Mouse (Mus musculus): ENCODE data around the gene Dst. TPM values are rescaled to one million over a fixed set of nuclear protein-coding genes. Genes with fewer than 3 reads are reported as not detected.

Gene Dst
- polyA plus RNA-seq, 1 experiment from 2014 or later = 17.3 TPM

DNA sequence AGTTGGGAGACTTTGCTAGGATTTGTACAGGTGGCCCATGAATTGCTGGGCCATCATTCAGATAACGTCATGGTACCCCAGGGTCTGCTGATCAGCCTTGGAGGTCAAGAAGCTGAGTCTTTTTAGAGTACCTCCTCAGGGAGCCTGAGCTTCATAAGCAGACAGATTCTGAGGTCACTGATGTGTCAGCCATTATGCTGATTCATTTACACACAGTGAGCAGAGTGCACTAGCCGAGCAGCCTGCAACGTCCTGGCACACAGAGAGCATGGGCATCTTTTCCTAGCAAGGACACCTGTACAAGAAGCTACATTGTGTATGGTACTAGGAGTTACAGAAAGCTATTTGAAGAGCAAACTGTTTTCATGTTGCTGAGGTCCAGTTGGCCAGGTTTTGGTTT lies 134.3 kb downstream of the Dst start:
- DNase-seq (ENCODE audit: low spot score) = no peak
- 65% methylated on average over 3 of the region's 3 CpGs for WGBS

DNA sequence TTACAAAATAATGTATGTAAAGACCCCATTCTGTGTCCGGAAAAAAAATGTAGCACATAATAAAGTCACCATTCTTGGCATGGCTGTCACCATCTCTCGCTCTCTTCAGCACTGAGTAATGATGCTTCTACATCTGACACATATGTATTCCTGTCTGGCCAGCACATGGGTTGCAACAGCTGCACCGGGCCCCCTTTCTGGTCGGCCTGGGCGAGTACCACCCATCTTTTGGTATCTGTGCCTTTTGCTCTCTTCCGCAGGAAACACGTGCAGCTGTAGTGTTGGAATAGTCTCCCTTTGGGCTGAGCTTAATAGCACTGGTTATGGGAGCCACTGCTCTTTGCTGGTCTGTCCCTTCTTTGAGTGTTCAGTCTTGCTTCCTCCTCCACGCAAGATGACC lies 135.3 kb downstream of the Dst start:
- Histone ChIP-seq H3K36me3 (replicated peaks) (no peaks in the 10 kb centered on the region), H3K4me1 (peaks cover 7% of the 10 kb centered on the region), H3K27ac (replicated peaks) (no peak overlapping the region), H3K9me3 (no peaks in the 10 kb centered on the region), H3K27me3 (replicated peaks; ENCODE audit: low read depth, poor library complexity, severe bottlenecking) (no peaks in the 10 kb centered on the region), H3K4me3 (no peak overlapping the region)
- 88% methylated on average over 8 of the region's 8 CpGs for WGBS
- DNase-seq (ENCODE audit: low spot score) = no peak

More for the DNA sequence above, 134.3 kb downstream of the Dst start:
- Histone ChIP-seq H3K4me3 (no peak overlapping the region), H3K9me3 (no peaks in the 10 kb centered on the region), H3K27ac (replicated peaks) (no peak overlapping the region), H3K27me3 (replicated peaks; ENCODE audit: low read depth, poor library complexity, severe bottlenecking) (no peaks in the 10 kb centered on the region), H3K36me3 (replicated peaks) (no peaks in the 10 kb centered on the region), H3K4me1 (peaks cover 7% of the 10 kb centered on the region)

DNA sequence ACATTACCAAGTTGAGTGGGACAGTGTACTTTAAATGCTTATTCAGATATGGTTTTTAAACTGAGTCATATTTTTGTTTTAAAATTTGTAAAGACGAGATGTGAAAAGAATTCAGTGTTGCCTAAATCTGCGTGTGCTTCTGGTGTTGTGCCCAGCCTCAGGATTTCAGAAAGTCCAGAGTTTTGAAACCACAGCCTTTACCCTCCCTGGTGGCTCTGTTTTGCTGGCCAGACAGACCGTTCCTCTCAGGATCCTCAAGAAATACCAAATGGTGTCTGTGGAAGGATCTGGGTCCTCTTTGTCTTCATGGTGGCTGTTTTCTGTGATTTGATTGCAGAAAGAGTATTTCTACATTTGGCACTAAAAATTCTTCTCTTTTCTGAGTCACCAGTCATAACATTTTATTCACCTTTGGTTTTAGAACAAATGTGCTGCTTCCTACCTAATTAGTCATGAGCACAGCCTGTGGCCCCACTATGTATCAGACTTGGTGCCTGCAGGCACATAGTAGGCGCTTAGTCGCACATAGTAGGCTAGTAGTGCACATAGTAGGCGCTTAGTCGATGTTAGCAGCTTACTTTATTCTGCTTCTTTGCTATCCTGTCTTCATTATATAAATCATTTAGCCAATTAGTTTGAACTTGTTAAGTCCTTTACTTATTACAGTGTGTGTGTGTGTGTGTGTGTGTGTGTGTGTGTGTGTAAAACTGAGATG lies 136.0 kb downstream of the Dst start:
- H3K4me1 ChIP-seq = peaks cover 7% of the 10 kb centered on the region
- no peaks in the 10 kb centered on the region for H3K9me3 ChIP-seq
- no peak overlapping the region for H3K27ac ChIP-seq (replicated peaks)
- WGBS = 91% methylated on average over 7 of the region's 7 CpGs
- DNase-seq (ENCODE audit: low spot score) = no peak
- no peaks in the 10 kb centered on the region for H3K36me3 ChIP-seq (replicated peaks)
- H3K27me3 ChIP-seq (replicated peaks; ENCODE audit: low read depth, poor library complexity, severe bottlenecking) = no peaks in the 10 kb centered on the region
- H3K4me3 ChIP-seq = no peak overlapping the region

DNA sequence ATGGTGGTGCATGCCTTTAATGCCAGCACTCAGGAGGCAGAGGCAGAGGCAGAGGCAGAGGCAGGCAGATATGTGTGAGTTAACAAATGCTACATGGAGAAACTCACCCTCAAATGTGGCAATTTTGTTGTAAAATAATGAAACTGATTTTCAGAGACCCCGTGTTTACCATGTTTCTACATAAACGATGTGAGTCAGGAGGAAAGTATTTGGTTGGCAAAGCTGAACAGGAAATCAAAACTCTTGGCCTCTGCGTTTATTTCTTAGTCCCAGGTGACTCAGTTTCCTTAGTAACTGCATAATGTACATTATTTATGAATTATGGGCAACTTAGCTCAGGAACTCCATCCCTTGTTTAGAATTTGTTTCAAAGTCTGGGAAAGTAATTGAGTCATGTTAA lies 136.7 kb downstream of the Dst start:
- WGBS = 77% methylated on average over 3 of the region's 3 CpGs
- Histone ChIP-seq H3K27ac (replicated peaks) (no peak overlapping the region), H3K36me3 (replicated peaks) (no peaks in the 10 kb centered on the region), H3K4me1 (peaks cover 7% of the 10 kb centered on the region), H3K4me3 (no peak overlapping the region), H3K27me3 (replicated peaks; ENCODE audit: low read depth, poor library complexity, severe bottlenecking) (no peaks in the 10 kb centered on the region), H3K9me3 (no peaks in the 10 kb centered on the region)
- no peak for DNase-seq (ENCODE audit: low spot score)

DNA sequence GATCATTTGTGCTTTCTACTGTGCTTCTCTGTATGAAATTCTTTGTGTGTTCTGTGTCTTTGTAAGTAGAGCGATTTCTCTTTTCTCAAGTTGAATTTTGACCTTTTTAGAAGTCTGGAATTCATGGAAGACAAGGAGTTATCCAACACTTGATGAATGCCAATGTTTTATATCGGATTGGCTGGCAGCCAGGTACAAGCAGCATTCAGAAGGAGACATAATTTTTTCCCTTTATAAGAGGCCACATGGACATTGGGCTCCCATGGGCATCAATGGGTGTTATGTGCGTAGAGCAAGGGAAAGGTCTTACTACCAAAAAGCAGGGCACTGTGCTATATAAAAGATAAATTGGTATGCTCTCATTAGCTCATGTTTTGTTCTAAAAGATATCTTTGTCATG lies 139.3 kb downstream of the Dst start:
- no peak overlapping the region for H3K27ac ChIP-seq (replicated peaks)
- no peaks in the 10 kb centered on the region for H3K27me3 ChIP-seq (replicated peaks; ENCODE audit: low read depth, poor library complexity, severe bottlenecking)
- H3K36me3 ChIP-seq (replicated peaks) = no peaks in the 10 kb centered on the region
- no peak overlapping the region for H3K4me3 ChIP-seq
- no peak for DNase-seq (ENCODE audit: low spot score)
- H3K9me3 ChIP-seq = no peaks in the 10 kb centered on the region
- 86% methylated on average over 3 of the region's 3 CpGs for WGBS
- H3K4me1 ChIP-seq = peaks cover 14% of the 10 kb centered on the region

DNA sequence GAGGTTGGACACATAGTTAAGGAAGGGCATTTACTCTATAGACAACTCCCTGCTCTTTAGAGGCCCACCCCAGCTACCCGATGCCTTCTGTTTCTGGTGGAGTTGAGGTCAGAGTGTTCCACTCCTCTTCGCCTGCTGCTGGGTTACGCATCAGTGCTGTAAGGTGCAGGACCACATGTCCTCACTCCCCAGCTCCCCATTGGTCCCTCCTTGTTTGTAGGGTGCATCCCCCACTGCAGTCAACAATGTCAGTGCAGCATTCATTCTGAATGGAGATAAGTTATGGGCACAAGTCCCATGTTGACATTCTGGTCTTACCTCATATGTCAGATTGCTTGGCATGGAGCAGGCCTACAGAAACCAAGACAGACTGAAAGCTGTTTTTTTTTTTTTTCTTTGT lies 143.2 kb downstream of the Dst start:
- Histone ChIP-seq H3K9me3 (no peaks in the 10 kb centered on the region), H3K4me1 (peaks cover 30% of the 10 kb centered on the region), H3K27ac (replicated peaks) (no peak overlapping the region), H3K27me3 (replicated peaks; ENCODE audit: low read depth, poor library complexity, severe bottlenecking) (no peaks in the 10 kb centered on the region), H3K4me3 (no peak overlapping the region), H3K36me3 (replicated peaks) (no peaks in the 10 kb centered on the region)
- WGBS = 81% methylated on average over 3 of the region's 3 CpGs
- no peak for DNase-seq (ENCODE audit: low spot score)

DNA sequence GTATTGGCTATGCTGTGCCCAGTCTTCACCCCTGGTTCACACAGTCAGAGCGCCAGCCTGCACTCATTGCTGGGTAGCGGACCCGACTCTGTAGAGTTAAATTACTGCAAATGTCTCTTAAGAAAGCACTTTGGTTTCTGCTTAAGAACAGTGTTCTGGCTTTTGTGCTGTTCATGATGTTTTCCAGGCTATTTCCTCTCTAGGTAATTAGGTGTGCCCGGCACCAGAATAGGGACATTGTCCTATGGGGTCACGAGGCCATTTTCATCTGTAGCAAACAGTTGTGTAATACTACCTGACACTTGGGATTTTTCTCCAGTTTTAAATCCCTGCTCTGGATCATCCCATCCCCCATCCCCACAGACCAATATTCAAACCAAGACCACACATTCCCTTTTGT lies 144.4 kb downstream of the Dst start:
- 27% methylated on average over 5 of the region's 5 CpGs for WGBS
- Histone ChIP-seq H3K36me3 (replicated peaks) (no peaks in the 10 kb centered on the region), H3K9me3 (no peaks in the 10 kb centered on the region), H3K4me1 (peaks cover 30% of the 10 kb centered on the region), H3K27ac (replicated peaks) (peak overlapping the region; percentile 48), H3K4me3 (no peak overlapping the region), H3K27me3 (replicated peaks; ENCODE audit: low read depth, poor library complexity, severe bottlenecking) (no peaks in the 10 kb centered on the region)
- peak; percentile 42 for DNase-seq (ENCODE audit: low spot score)

DNA sequence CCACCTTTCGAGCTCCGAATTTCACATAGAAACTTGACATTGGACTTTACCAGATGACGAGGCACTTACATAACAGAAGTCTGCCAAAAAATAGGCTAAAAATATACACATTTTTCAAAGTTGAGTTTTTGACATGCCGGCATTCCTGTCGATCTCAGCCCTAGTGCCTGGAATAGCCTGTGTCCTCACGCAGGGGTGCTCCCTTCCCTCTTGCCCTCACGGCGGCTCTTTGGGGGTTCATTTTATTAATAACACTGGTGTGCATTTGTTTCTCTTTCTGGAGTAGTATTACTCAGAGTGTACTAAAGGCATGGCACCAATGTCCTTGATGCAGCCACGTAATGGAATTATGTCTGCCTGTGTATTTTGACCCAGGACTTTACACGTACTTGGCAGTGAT lies 146.9 kb downstream of the Dst start:
- Histone ChIP-seq H3K27me3 (replicated peaks; ENCODE audit: low read depth, poor library complexity, severe bottlenecking) (no peaks in the 10 kb centered on the region), H3K27ac (replicated peaks) (no peak overlapping the region), H3K4me1 (peaks cover 31% of the 10 kb centered on the region), H3K36me3 (replicated peaks) (no peaks in the 10 kb centered on the region), H3K4me3 (no peak overlapping the region), H3K9me3 (no peaks in the 10 kb centered on the region)
- 91% methylated on average over 10 of the region's 10 CpGs for WGBS
- no peak for DNase-seq (ENCODE audit: low spot score)

DNA sequence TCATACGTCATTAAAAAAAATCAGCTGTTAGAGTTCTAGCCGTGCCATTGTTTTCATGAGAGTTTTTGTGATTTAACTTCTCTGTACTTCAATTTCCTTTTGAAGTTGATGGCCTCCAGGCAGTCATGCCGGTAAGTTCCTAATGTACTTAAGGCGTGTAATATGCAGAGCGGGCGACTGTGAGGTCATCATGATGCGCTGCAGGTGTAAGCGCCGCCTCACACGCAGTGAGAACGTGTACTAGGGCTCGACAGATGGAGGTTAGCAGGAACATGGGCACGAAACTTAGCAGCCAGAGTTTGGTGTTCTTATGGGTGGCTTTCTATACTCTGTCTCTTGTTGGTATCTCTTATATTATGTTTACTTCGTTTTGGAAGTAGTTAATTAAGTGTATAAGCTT lies 148.6 kb downstream of the Dst start:
- H3K4me3 ChIP-seq = no peak overlapping the region
- DNase-seq (ENCODE audit: low spot score) = no peak
- H3K27me3 ChIP-seq (replicated peaks; ENCODE audit: low read depth, poor library complexity, severe bottlenecking) = no peaks in the 10 kb centered on the region

DNA sequence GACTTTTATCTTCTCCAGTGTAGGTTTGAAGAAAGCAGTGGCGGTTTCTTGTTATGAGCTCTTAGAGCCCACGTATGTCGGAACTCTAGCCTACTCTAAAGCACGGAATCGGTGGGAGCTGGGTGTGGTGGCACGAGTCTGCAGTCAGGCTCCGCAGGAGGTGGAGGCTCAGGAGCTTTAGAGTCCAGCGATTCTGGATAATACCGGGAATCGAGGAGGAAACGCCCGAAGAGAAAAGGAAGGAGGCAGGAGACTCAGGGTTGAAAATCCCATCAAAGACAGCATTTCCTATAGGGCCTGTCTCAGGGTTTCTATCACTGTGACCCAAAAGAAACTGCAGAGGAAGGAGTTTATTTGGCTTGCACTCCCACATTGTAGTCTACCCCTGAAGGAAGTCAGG lies 151.2 kb downstream of the Dst start:
- Histone ChIP-seq H3K4me1 (peaks cover 34% of the 10 kb centered on the region), H3K27ac (replicated peaks) (no peak overlapping the region), H3K36me3 (replicated peaks) (no peaks in the 10 kb centered on the region), H3K4me3 (no peak overlapping the region), H3K9me3 (no peaks in the 10 kb centered on the region), H3K27me3 (replicated peaks; ENCODE audit: low read depth, poor library complexity, severe bottlenecking) (no peaks in the 10 kb centered on the region)
- 88% methylated on average over 12 of the region's 12 CpGs for WGBS
- no peak for DNase-seq (ENCODE audit: low spot score)

More for the DNA sequence above, 148.6 kb downstream of the Dst start:
- Histone ChIP-seq H3K9me3 (no peaks in the 10 kb centered on the region), H3K27ac (replicated peaks) (no peak overlapping the region), H3K36me3 (replicated peaks) (no peaks in the 10 kb centered on the region), H3K4me1 (peaks cover 37% of the 10 kb centered on the region)
- 92% methylated on average over 14 of the region's 14 CpGs for WGBS

DNA sequence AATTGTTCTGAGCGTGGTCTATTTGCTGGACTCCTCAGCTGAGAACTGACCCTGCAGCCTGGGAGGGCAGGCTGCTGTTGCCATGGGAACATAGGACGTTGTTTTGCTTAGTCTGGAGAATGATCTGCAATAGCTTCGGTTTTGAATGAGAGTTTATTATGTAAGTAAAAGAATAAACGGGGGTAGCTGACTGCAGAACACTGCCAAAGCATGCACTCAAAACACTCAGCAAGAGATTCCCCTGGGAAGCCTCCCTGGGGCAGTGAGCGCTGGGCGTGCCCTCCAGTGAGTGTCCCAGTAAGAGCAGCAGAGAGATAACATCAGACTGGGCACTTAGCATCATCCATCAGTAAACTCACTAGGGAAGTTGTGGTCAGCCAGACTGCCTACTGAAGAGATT lies 152.4 kb downstream of the Dst start:
- Histone ChIP-seq H3K4me3 (no peak overlapping the region), H3K36me3 (replicated peaks) (no peaks in the 10 kb centered on the region), H3K27me3 (replicated peaks; ENCODE audit: low read depth, poor library complexity, severe bottlenecking) (no peaks in the 10 kb centered on the region), H3K4me1 (peaks cover 34% of the 10 kb centered on the region), H3K9me3 (no peaks in the 10 kb centered on the region), H3K27ac (replicated peaks) (no peak overlapping the region)
- WGBS = 15% methylated on average over 6 of the region's 6 CpGs
- DNase-seq (ENCODE audit: low spot score) = peak; percentile 56

DNA sequence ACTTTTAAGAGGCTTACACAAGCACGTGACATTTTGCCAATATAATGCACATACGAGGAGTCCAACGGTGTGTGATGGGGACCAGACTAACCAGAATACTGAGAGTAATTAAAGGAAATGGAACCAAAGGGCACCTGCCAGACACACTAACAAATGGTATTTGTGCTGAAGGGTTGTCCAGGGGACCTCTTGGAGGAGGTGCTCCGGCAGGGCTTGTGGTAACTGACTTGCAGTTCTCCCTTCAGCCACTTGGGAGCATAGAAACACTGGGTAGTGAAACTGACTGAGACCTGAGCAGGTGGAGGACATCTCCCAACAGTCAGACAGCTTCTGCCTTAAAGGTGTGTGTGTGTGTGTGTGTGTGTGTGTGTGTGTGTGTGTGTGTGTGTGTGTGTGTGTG lies 153.1 kb downstream of the Dst start:
- H3K36me3 ChIP-seq (replicated peaks) = no peaks in the 10 kb centered on the region
- 24% methylated on average over 4 of the region's 4 CpGs for WGBS
- peaks cover 34% of the 10 kb centered on the region for H3K4me1 ChIP-seq
- no peaks in the 10 kb centered on the region for H3K9me3 ChIP-seq
- peak overlapping the region; percentile 8; the same call in 1 of the 2 replicates for H3K4me3 ChIP-seq
- H3K27ac ChIP-seq (replicated peaks) = no peak overlapping the region
- no peaks in the 10 kb centered on the region for H3K27me3 ChIP-seq (replicated peaks; ENCODE audit: low read depth, poor library complexity, severe bottlenecking)
- DNase-seq (ENCODE audit: low spot score) = peak; percentile 67

DNA sequence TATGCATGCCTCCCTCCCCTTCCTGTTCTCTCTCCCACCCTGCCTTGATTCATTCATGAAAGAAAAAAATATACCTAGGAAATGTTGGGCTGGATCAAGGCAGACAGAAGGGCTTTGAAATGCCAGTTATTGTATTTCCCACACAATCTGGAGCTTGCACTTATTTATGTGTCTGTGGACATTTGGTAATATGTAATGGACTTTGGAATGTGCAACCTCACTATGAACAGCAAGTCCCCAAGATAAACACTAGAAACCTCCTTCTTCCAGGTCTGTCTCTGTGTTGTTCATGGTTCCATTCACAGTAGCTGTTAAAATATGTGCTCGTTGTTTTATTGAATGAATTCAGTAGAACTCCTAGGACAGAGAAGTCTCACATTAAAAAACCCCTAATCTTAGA lies 153.8 kb downstream of the Dst start:
- no peaks in the 10 kb centered on the region for H3K27me3 ChIP-seq (replicated peaks; ENCODE audit: low read depth, poor library complexity, severe bottlenecking)
- peaks cover 34% of the 10 kb centered on the region for H3K4me1 ChIP-seq
- DNase-seq (ENCODE audit: low spot score) = no peak
- no peaks in the 10 kb centered on the region for H3K9me3 ChIP-seq
- 92% methylated on average over 1 of the region's 1 CpGs for WGBS
- H3K4me3 ChIP-seq = no peak overlapping the region
- H3K27ac ChIP-seq (replicated peaks) = no peak overlapping the region
- H3K36me3 ChIP-seq (replicated peaks) = no peaks in the 10 kb centered on the region

Measured in embryonic facial prominence, embryonic 10.5 days (tissue).